Mouse (Mus musculus) cerebellum, adult 18-20 months (tissue): Measurements from ENCODE around the gene Cdyl2.
A peak's percentile ranks its signal among the peaks of the same experiment; 100 is the strongest.

Source experiments
- DNase-seq, 2 experiments: peaks; one replicate each; pipeline ENCODE4 v3.0.0; 2021

Gene Cdyl2

DNA sequence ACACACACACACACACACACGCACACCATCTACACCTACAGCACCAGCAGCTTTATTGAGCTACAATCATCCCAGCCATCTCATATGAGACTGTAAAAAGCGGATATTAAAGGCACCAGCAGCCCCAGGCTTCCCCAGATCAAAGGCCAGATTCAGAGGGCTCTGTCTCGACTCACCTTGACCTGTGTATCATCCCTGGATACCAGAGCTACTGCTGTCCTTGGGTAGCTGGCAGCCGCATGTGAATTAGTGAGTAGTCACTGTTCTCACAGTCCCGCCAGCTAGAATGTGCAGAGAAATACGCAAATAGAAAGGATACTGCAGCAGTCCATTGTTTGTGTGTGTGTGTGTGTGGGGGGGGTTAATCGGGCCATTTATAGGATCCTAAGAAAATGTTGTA is 204.1 kb downstream of the Cdyl2 start:
- DNase-seq: no peak

DNA sequence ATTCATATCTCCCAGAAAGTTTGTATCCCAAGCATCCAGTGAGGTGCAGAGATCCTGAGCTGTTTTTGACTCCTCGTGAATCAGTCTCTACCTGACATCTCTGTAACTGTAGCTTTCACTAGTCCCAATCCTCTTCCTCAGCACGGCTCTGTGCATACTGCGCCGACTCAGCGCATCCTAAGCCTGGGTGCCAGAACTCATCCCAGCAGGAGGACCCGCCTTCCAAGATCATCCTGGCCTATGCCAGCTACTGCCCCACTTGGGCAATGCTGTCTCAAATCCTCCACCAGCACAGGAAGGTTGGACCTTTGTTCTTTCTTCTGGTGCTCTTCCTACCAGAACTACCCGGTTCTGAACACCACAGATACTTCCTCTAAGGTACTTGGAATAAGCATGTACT is 207.9 kb downstream of the Cdyl2 start:
- DNase-seq: peak; percentile 70 to 78
